Mouse (Mus musculus) forebrain, embryonic 11.5 days (tissue): ENCODE measurements at regions not wholly inside any gene's neighbourhood (a gene's known extent, or its start where the extent isn't known, plus 50 kb on each side); places are given as distances from the start of the nearest gene placed in this dataset.

Experiments used
- ATAC-seq: fragments of 200-750 bp; cut with Nextera tagmentation; replicated peaks from 2 replicates; pipeline ENCODE4 v1.8.0; 2017; ENCODE audit warnings: moderate TSS enrichment; ENCODE audit not compliant: low FRiP score
- DNase-seq: peaks from one replicate; pipeline ENCODE4 v3.0.0-alpha.2; 2017; ENCODE audit warnings: low spot score
- H3K27ac ChIP-seq: fragments of 300-500 bp; sonication (generic); 2 replicates; pipeline ENCODE4 v1.5.1; 2014; ENCODE audit warnings: low read depth, low read length
- H3K27me3 ChIP-seq: fragments of 300-500 bp; sonication (generic); 2 replicates; pipeline ENCODE4 v1.6.1; 2014; ENCODE audit warnings: mild to moderate bottlenecking, low read length, mixed read lengths; ENCODE audit not compliant: control insufficient read depth, insufficient read depth
- H3K36me3 ChIP-seq: fragments of 300-500 bp; sonication (generic); 2 replicates; pipeline ENCODE4 v1.6.1; 2014; ENCODE audit warnings: mild to moderate bottlenecking, low read length, moderate library complexity, mixed read lengths; ENCODE audit not compliant: control insufficient read depth, insufficient read depth
- H3K4me1 ChIP-seq: fragments of 300-500 bp; sonication (generic); replicated peaks from 2 replicates; pipeline ENCODE4 v1.6.1; 2014; ENCODE audit warnings: low read length, mixed read lengths; ENCODE audit not compliant: control insufficient read depth, insufficient read depth
- H3K4me2 ChIP-seq: fragments of 300-500 bp; sonication (generic); 2 replicates; pipeline ENCODE4 v1.6.1; 2014; ENCODE audit warnings: low read depth, mild to moderate bottlenecking, low read length, moderate library complexity, mixed read lengths; ENCODE audit not compliant: severe bottlenecking
- H3K4me3 ChIP-seq: fragments of 300-500 bp; sonication (generic); 2 replicates; pipeline ENCODE4 v1.5.1; 2014; ENCODE audit warnings: low read depth, low read length
- H3K9ac ChIP-seq: fragments of 300-500 bp; sonication (generic); 2 replicates; pipeline ENCODE4 v1.6.1; 2014; ENCODE audit warnings: low read length
- H3K9me3 ChIP-seq: fragments of 300-500 bp; sonication (generic); 2 replicates; pipeline ENCODE4 v1.6.1; 2016; ENCODE audit warnings: low read length, mixed read lengths; ENCODE audit not compliant: control insufficient read depth
- whole genome bisulfite sequencing: fragments of 180-500 bp; shearing (Covaris S2); extraction: QIAGEN DNeasy Blood & Tissue Kit; methylation state at CpG from one replicate; pipeline ENCODE4 v1.1.7; 2014; 5-methylcytosine and 5-hydroxymethylcytosine counted together

DNA sequence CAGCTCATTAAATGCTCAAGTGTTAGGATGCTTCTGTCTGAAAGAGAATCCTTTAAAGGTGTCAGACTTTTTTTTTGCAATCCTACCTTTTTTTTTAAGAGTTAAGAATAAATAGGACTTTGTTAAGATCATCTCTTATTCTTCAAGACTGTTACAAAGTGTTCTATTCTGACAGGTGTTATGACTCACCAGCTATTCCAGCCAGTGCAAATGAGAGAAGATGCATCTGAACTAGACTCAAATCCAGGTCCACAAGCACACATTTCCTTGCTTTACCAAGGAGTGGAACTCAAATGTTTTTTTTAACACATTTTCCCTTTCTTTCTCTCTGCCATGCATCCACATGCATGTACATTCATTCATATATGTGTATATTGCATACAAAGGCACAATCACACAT is 98.4 kb upstream of the Atp10a start:
- Histone ChIP-seq H3K36me3 (no peaks in the 10 kb centered on the region), H3K4me2 (no peak overlapping the region), H3K27ac (no peak overlapping the region), H3K4me3 (no peak overlapping the region), H3K4me1 (no peaks in the 10 kb centered on the region), H3K9ac (no peak overlapping the region), H3K9me3 (no peaks in the 10 kb centered on the region), H3K27me3 (no peaks in the 10 kb centered on the region)
- no peak for ATAC-seq
- no peak for DNase-seq

DNA sequence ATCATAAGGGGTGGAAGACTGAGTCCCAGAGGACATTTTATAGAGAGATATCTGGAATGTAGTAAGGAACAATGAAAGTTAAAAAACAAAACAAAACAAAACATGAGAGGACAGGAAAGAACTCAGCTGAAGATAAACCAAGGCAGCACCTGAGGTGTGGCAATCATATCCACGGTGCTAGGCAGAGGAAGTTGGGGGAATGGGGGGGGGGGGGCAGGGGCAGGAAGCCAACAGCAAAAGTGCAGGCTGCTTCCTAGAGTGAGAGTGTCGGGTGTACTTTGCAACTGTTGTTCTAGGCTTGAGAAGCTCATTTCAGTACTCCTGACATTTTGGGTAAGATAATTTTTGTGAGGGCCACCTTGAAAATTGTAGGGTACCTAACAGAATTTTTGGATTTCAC is 87.2 kb upstream of the Atp10a start:
- H3K36me3 ChIP-seq, result no peaks in the 10 kb centered on the region
- no peak overlapping the region for H3K4me2 ChIP-seq
- WGBS, result 55% methylated on average over 2 of the region's 2 CpGs
- no peak overlapping the region for H3K27ac ChIP-seq
- no peaks in the 10 kb centered on the region for H3K9me3 ChIP-seq
- no peak overlapping the region for H3K9ac ChIP-seq
- DNase-seq (no peak), ATAC-seq (no peak)
- H3K4me3 ChIP-seq, result no peak overlapping the region
- no peaks in the 10 kb centered on the region for H3K4me1 ChIP-seq
- H3K27me3 ChIP-seq, result no peaks in the 10 kb centered on the region

DNA sequence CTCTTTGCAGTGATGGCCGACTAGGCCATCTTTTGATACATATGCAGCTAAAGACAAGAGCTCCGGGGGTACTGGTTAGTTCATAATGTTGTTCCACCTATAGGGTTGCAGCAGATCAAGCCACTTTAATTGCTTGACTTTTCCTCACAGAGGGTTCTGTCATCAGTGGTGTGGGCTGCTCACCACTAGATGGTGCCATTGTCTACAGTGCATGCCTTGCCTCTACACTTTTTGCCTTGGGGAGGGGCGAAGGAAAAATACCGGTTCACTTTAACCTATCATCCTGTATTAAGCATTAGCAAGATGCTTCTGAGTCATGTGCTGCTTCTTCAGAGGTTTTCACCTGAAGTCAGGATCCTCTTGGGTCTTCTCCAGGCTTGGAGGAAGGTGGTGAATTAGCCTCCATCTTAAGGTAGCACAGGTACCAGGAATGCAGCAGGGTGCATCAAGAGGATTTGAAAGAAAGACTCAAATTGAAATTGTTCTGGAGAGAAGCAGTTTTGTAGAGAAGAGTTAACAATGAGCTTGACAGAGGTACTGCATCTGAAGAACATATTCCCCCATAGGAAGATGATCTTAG is 71.6 kb upstream of the Atp10a start:
- Histone ChIP-seq H3K27me3 (no peaks in the 10 kb centered on the region), H3K9ac (no peak overlapping the region), H3K27ac (no peak overlapping the region), H3K36me3 (no peaks in the 10 kb centered on the region), H3K4me2 (no peak overlapping the region), H3K9me3 (no peaks in the 10 kb centered on the region), H3K4me3 (no peak overlapping the region), H3K4me1 (no peaks in the 10 kb centered on the region)
- DNase-seq (peak; percentile 52), ATAC-seq (peak; percentile 85)
- 38% methylated on average over 4 of the region's 4 CpGs for WGBS

DNA sequence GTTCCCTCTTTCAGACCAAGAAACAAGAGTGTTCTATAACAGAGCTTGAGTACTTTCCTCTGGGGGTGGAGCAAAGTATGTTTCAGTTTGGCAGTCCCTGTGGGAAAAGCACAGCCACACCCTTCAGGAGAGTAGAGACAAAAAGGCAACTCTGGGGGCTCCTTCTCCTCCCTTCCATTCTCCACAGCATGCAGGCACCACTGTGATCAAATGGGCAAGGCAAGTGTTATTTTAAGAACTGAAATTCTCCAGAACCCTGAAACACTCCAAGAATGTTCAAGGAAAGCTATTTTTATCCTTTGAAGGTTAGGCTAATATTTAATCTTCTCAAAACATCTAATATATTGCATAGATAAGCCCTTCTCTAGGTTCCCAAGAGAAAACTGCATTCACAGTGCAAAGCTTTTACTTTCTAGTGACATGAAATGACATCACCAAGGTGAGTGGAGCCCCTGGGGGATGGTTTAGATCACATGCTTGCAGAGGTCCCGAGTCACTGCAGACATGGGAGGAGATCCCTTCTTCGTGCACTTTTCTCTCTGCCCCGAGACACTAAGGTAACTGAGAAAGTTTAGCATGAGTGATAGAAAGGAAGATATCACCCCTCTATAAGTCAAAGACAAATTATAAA is 70.2 kb upstream of the Atp10a start:
- Histone ChIP-seq H3K36me3 (no peaks in the 10 kb centered on the region), H3K4me1 (no peaks in the 10 kb centered on the region), H3K4me2 (no peak overlapping the region), H3K9me3 (no peaks in the 10 kb centered on the region), H3K4me3 (no peak overlapping the region), H3K9ac (no peak overlapping the region), H3K27me3 (no peaks in the 10 kb centered on the region), H3K27ac (no peak overlapping the region)
- DNase-seq (no peak), ATAC-seq (no peak)
- WGBS, result 86% methylated on average over 3 of the region's 3 CpGs

DNA sequence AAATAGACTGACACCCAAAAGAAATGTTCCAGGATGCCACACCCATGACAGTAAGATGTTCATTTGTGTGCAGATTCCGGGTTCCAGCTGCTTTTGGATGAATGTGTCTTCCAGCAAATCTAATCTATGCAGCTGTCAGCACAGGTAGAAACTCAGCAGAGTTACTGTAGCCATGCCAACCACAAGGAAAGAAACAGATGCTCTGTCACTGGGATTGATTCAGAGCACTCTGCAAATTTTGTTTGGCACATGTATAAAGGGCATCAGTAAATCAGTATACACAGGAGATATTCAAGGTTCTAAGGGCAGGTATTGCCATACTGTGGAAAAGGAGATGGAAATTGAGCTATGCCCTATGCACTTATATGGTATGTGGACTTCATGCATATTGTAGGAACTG is 60.0 kb upstream of the Atp10a start:
- ATAC-seq (no peak), DNase-seq (no peak)
- no peaks in the 10 kb centered on the region for H3K4me1 ChIP-seq
- no peak overlapping the region for H3K27ac ChIP-seq
- WGBS, result 77% methylated on average over 1 of the region's 1 CpGs
- H3K4me3 ChIP-seq, result no peak overlapping the region
- H3K36me3 ChIP-seq, result no peaks in the 10 kb centered on the region
- H3K9me3 ChIP-seq, result no peaks in the 10 kb centered on the region
- H3K4me2 ChIP-seq, result no peak overlapping the region
- H3K27me3 ChIP-seq, result no peaks in the 10 kb centered on the region
- H3K9ac ChIP-seq, result no peak overlapping the region
